Mouse (Mus musculus) layer of hippocampus, adult 9-11 months (tissue): ENCODE measurements around the gene Ephb1.

ENCODE experiments used
- DNase-seq: peaks from one replicate; pipeline ENCODE4 v3.0.0; 2022

Ephb1 gene

DNA sequence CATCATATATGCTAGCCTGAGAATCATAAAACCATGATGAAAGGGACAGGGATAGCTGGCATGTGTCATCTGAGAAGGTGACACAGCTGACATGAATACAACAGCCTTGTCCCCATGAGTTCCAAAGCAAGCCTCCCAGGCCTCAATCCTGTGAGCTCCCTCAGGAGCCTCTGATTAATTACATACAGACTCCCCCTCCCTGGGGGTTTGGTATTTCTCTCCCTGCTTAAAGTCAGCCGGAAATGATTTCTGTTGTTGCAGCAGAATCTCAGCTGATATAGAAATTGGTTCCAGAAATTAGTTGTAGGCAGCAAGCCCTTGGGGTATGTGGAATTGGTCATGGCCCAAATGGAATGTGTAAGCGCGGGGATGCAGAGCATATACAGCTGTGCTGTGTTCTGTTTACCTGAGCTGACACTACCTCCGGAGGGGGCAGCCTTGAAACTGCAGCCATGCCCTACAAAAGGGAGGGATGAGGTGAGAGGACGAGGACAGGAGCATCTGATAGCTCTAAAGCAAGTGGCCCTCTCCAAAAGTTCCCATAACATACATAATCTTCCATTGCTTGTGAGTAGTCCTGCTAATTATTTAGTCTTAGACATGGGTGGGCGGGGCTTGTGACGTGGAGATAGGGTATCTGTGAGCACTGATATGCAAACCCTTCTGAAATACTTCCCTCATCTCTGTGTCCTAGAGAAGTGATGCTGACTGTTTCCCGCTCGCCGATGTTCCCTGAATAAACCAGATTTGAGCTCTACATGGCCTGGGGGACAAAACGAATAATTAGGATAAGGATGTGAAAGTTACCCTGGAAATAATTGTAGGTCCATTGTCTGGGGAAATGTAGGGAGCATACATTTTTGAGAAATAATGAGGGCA, 477.1 kb downstream of the Ephb1 start:
- no peak for DNase-seq

- DNase-seq, result no peak
Measured at GRCm38 (mm10) chr9:101875306-101875705, 479.2 kb downstream of the Ephb1 start.
